Mouse (Mus musculus) stomach, postnatal 0 days (tissue): ENCODE measurements around the gene Tagln2.

ENCODE experiments used
- CTCF ChIP-seq: IDR thresholded peaks from 2 replicates; pipeline ENCODE4 v1.5.1; 2016; ENCODE audit warnings: antibody characterized with exemption, low read depth, mild to moderate bottlenecking, moderate library complexity
- EP300 ChIP-seq: optimal IDR thresholded peaks from 2 replicates; pipeline ENCODE3; 2016; ENCODE audit warnings: antibody characterized with exemption

DNA sequence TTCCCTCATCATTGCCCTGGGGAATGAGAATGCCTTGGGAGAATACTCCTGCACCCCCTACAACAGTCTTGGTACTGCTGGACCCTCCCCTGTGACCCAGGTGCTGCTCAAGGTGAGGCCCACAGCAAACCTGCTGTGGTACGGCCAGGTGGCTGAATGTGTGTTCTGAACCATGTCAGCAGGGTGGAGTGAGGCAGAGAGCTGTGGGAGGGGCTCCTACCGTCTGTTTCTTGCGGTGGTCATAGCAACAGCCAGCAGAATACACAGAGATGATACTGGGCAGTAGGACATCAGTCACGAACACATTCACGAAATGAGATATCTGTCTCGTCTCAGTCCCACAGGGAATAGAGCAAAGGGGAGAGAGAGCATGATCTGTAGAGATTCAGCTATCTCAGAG is 6.3 kb upstream of the Tagln2 start:
- TF ChIP-seq EP300 (no peak), CTCF (no peak)
